Mouse (Mus musculus) CH12.LX (cell line): ENCODE measurements around the gene Hspb7. TPM values are rescaled to one million over a fixed set of nuclear protein-coding genes. Genes with fewer than 3 reads are reported as not detected.

Experiments
- DNase-seq: peaks from one replicate; pipeline ENCODE4 v3.0.0-alpha.2; 2013; ENCODE audit errors: extremely low read depth
- H3K27ac ChIP-seq: 2 replicates; pipeline ENCODE4 v1.5.1; 2012; ENCODE audit warnings: low read depth, mild to moderate bottlenecking, control low read depth, moderate library complexity; ENCODE audit not compliant: insufficient read depth
- H3K27me3 ChIP-seq: replicated peaks from 2 replicates; pipeline ENCODE3; 2012; ENCODE audit warnings: inconsistent platforms
- H3K36me3 ChIP-seq, 2 experiments: replicated peaks in 1 of 2; 2 replicates each; pipeline versions ENCODE3 to v1.6.1; 2012; ENCODE audit warnings: inconsistent platforms in 1 of 2, low read length in 1 of 2, mild to moderate bottlenecking in 1 of 2, mixed read lengths in 1 of 2, moderate library complexity in 1 of 2; ENCODE audit not compliant: control insufficient read depth in 1 of 2, insufficient read depth in 1 of 2
- H3K4me1 ChIP-seq, 2 experiments: 2 replicates each; pipeline ENCODE4 v1.6.1; 2012; ENCODE audit warnings: inconsistent platforms in 1 of 2, moderate library complexity in 1 of 2; ENCODE audit not compliant: insufficient read depth in 2 of 2, control insufficient read depth in 1 of 2
- H3K4me2 ChIP-seq: 2 replicates; pipeline ENCODE4 v1.6.1; 2012; ENCODE audit warnings: low read depth, mild to moderate bottlenecking, control low read depth; ENCODE audit not compliant: poor library complexity, insufficient read depth, severe bottlenecking
- H3K4me3 ChIP-seq, 3 experiments: fragments of 150-350 bp in 1 of 3; sonication (generic) in 1 of 3; replicated peaks in 1 of 3; 2 replicates each; pipeline versions ENCODE3 to v1.5.1; 2011 to 2012; ENCODE audit warnings: low read depth in 2 of 3, low read length in 2 of 3, mild to moderate bottlenecking in 2 of 3, moderate library complexity in 2 of 3, control low read depth in 1 of 3, improper control_type of control experiment in 1 of 3, inconsistent platforms in 1 of 3, mixed read lengths in 1 of 3; ENCODE audit not compliant: poor library complexity in 1 of 3
- H3K79me2 ChIP-seq: replicated peaks from 2 replicates; pipeline ENCODE4 v1.6.1; 2012; ENCODE audit warnings: mild to moderate bottlenecking, moderate library complexity; ENCODE audit not compliant: control insufficient read depth, poor library complexity, insufficient read depth, severe bottlenecking; ENCODE audit errors: extremely low read depth
- H3K9ac ChIP-seq: 2 replicates; pipeline ENCODE4 v1.6.1; 2012; ENCODE audit warnings: low read depth, mild to moderate bottlenecking, control low read depth, moderate library complexity; ENCODE audit not compliant: insufficient read depth
- H3K9me3 ChIP-seq: replicated peaks from 2 replicates; pipeline ENCODE3; 2012; ENCODE audit warnings: low read length, inconsistent platforms, mixed read lengths
- CTCF ChIP-seq, 2 experiments: IDR thresholded peaks in 1 of 2; conservative IDR thresholded peaks in 1 of 2; 2 replicates each; pipeline ENCODE4 v1.5.1; 2011 to 2012; ENCODE audit warnings: low read depth in 2 of 2, low read length in 2 of 2, improper control_type of control experiment in 1 of 2, inconsistent platforms in 1 of 2, mild to moderate bottlenecking in 1 of 2, moderate library complexity in 1 of 2
- ELF1 ChIP-seq: IDR thresholded peaks from 2 replicates; pipeline ENCODE4 v1.6.1; 2014; ENCODE audit warnings: low read depth, mild to moderate bottlenecking, inconsistent platforms, low read length, improper control_type of control experiment
- ETS1 ChIP-seq: conservative IDR thresholded peaks from 2 replicates; pipeline ENCODE4 v1.6.1; 2012; ENCODE audit warnings: low read depth, mild to moderate bottlenecking, inconsistent platforms, low read length, improper control_type of control experiment, moderate library complexity
- GABPA ChIP-seq: IDR thresholded peaks from 2 replicates; pipeline ENCODE4 v1.6.1; 2012; ENCODE audit warnings: low read depth, low read length, improper control_type of control experiment, inconsistent platforms; ENCODE audit not compliant: insufficient replicate concordance
- HCFC1 ChIP-seq: IDR thresholded peaks from 2 replicates; pipeline ENCODE4 v1.6.1; 2012; ENCODE audit warnings: low read depth, mild to moderate bottlenecking, inconsistent platforms, low read length, improper control_type of control experiment
- JUN ChIP-seq: IDR thresholded peaks from 2 replicates; pipeline ENCODE4 v1.6.1; 2011; ENCODE audit warnings: low read depth, mild to moderate bottlenecking, low read length, improper control_type of control experiment, moderate library complexity; ENCODE audit not compliant: insufficient read depth
- JUND ChIP-seq: conservative IDR thresholded peaks from 2 replicates; pipeline ENCODE4 v1.6.1; 2011; ENCODE audit warnings: low read depth, low read length, improper control_type of control experiment
- MAX ChIP-seq: IDR thresholded peaks from 2 replicates; pipeline ENCODE4 v1.6.1; 2011; ENCODE audit warnings: low read length, improper control_type of control experiment
- MEF2A ChIP-seq: IDR thresholded peaks from 2 replicates; pipeline ENCODE4 v1.6.1; 2014; ENCODE audit warnings: low read depth, mild to moderate bottlenecking, inconsistent platforms, low read length, improper control_type of control experiment, borderline replicate concordance
- MXI1 ChIP-seq: IDR thresholded peaks from 2 replicates; pipeline ENCODE4 v1.6.1; 2011; ENCODE audit warnings: mild to moderate bottlenecking, low read depth, low read length, improper control_type of control experiment
- NRF1 ChIP-seq: IDR thresholded peaks from 2 replicates; pipeline ENCODE4 v1.6.1; 2014; ENCODE audit warnings: low read depth, mild to moderate bottlenecking, inconsistent platforms, low read length, improper control_type of control experiment, moderate library complexity
- POLR2A ChIP-seq: IDR thresholded peaks from 2 replicates; pipeline ENCODE4 v1.6.1; 2011; ENCODE audit warnings: low read depth, mild to moderate bottlenecking, improper control_type of control experiment, low read length
- POLR2AphosphoS2 ChIP-seq: IDR thresholded peaks from 2 replicates; pipeline ENCODE4 v1.6.1; 2011; ENCODE audit warnings: low read depth, low read length, improper control_type of control experiment
- RCOR1 ChIP-seq: conservative IDR thresholded peaks from 2 replicates; pipeline ENCODE4 v1.6.1; 2012; ENCODE audit warnings: low read depth, mild to moderate bottlenecking, inconsistent platforms, low read length, improper control_type of control experiment
- SIN3A ChIP-seq: IDR thresholded peaks from 2 replicates; pipeline ENCODE4 v1.6.1; 2012; ENCODE audit warnings: low read length, improper control_type of control experiment, inconsistent platforms
- SMC3 ChIP-seq: IDR thresholded peaks from 2 replicates; pipeline ENCODE4 v1.6.1; 2011; ENCODE audit warnings: low read depth, low read length, improper control_type of control experiment
- TBP ChIP-seq: conservative IDR thresholded peaks from 2 replicates; pipeline ENCODE4 v1.6.1; 2011; ENCODE audit warnings: low read depth, low read length, improper control_type of control experiment
- TCF12 ChIP-seq: IDR thresholded peaks from 2 replicates; pipeline ENCODE4 v1.6.1; 2014; ENCODE audit warnings: low read depth, mild to moderate bottlenecking, inconsistent platforms, low read length, improper control_type of control experiment
- USF1 ChIP-seq: IDR thresholded peaks from 2 replicates; pipeline ENCODE4 v1.6.1; 2014; ENCODE audit warnings: low read depth, mild to moderate bottlenecking, inconsistent platforms, low read length, improper control_type of control experiment
- USF2 ChIP-seq: conservative IDR thresholded peaks from 2 replicates; pipeline ENCODE4 v1.6.1; 2011; ENCODE audit warnings: low read depth, low read length, improper control_type of control experiment
- ZC3H11A ChIP-seq: IDR thresholded peaks from 2 replicates; pipeline ENCODE4 v1.6.1; 2012; ENCODE audit warnings: low read depth, mild to moderate bottlenecking, inconsistent platforms, low read length, improper control_type of control experiment
- ZNF384 ChIP-seq: IDR thresholded peaks from 2 replicates; pipeline ENCODE4 v1.6.1; 2012; ENCODE audit warnings: low read depth, low read length, improper control_type of control experiment, inconsistent platforms
- dilution Hi-C: fragments of 300-500 bp; cut with MboI; formaldehyde crosslinking; loops from 2 replicates; pipeline ENCODE4 v1.14.3; 2020; ENCODE audit warnings: low sequenced_read_pairs; ENCODE audit not compliant: extremely low pct_unique_long_range_greater_than_20kb, extremely low pct_ligation_motif_present
- in situ Hi-C: fragments of 300-500 bp; cut with MboI; formaldehyde crosslinking; loops from 3 replicates; pipeline ENCODE4 v1.14.3; 2019; ENCODE audit warnings: low sequenced_read_pairs, low pct_ligation_motif_present, low pct_unique_long_range_greater_than_20kb, mixed read lengths
- polyA plus RNA-seq: library from polyadenylated mRNA; unstranded; fragments of >175 nt; gene quantifications from 2 replicates; pipeline ENCODE4 v1.2.1, GENCODE M21; 2012; ENCODE audit warnings: low read depth; ENCODE audit not compliant: insufficient read length
- total RNA-seq, 2 experiments: library from RNA; depleted of rRNA; stranded (reverse); fragments of 300-350 nt in 1 of 2; fragments of >200 nt in 1 of 2; gene quantifications; 2 replicates each; pipeline ENCODE4 v1.2.3; 2012 to 2014

The Hspb7 gene
- total and polyA plus RNA-seq, 3 experiments: 0.04 TPM; not detected in 2

- dilution Hi-C loops (no loop called here), in situ Hi-C loops (no loop called here)
- H3K79me2 ChIP-seq: no peaks in the 10 kb centered on the region; the same call in 1 of the 2 replicates
- peaks cover 60 to 92% of the 10 kb centered on the region in 2 experiments for H3K36me3 ChIP-seq
- TF ChIP-seq SIN3A (no peak), ELF1 (no peak), TCF12 (no peak), MEF2A (no peak), POLR2A (no peak), ZC3H11A (no peak), POLR2AphosphoS2 (no peak)
- no peaks in the 10 kb centered on the region for H3K27me3 ChIP-seq
- DNase-seq: no peak
- no peaks in the 10 kb centered on the region for H3K9me3 ChIP-seq
- H3K9ac ChIP-seq: no peak overlapping the region
- no peak overlapping the region for H3K4me3 ChIP-seq
- no peak overlapping the region for H3K4me2 ChIP-seq
- no peak overlapping the region for H3K27ac ChIP-seq
- peaks cover 2 to 7% of the 10 kb centered on the region in 2 experiments; a peak in 1 of 4 replicates for H3K4me1 ChIP-seq
Measured at GRCm38 (mm10) chr4:141461088-141461487, 40.5 kb downstream of the Hspb7 start.

- H3K27ac ChIP-seq: no peak overlapping the region
- H3K4me3 ChIP-seq: no peak overlapping the region
- no peaks in the 10 kb centered on the region for H3K27me3 ChIP-seq
- H3K79me2 ChIP-seq: no peaks in the 10 kb centered on the region; the same call in 1 of the 2 replicates
- DNase-seq: no peak
- in situ Hi-C loops (no loop called here), dilution Hi-C loops (no loop called here)
- peaks cover 2 to 7% of the 10 kb centered on the region in 2 experiments; a peak in 1 of 4 replicates for H3K4me1 ChIP-seq
- no peaks in the 10 kb centered on the region for H3K9me3 ChIP-seq
- H3K36me3 ChIP-seq: peaks cover 63 to 92% of the 10 kb centered on the region in 2 experiments
- TF ChIP-seq POLR2AphosphoS2 (no peak), USF2 (no peak), TCF12 (no peak)
- H3K4me2 ChIP-seq: no peak overlapping the region
- no peak overlapping the region for H3K9ac ChIP-seq
Measured at GRCm38 (mm10) chr4:141461576-141461975, 41.0 kb downstream of the Hspb7 start.

- DNase-seq: no peak
- dilution Hi-C loops (no loop called here), in situ Hi-C loops (no loop called here)
- Histone ChIP-seq H3K27ac (no peak overlapping the region), H3K4me2 (no peak overlapping the region), H3K4me1 (peaks cover 0 to 1% of the 10 kb centered on the region in 2 experiments; a peak in 1 of 4 replicates), H3K79me2 (no peaks in the 10 kb centered on the region; the same call in 1 of the 2 replicates), H3K27me3 (no peaks in the 10 kb centered on the region), H3K4me3 (no peak overlapping the region), H3K9me3 (no peaks in the 10 kb centered on the region), H3K36me3 (peaks cover 77 to 98% of the 10 kb centered on the region in 2 experiments), H3K9ac (no peak overlapping the region)
- TF ChIP-seq HCFC1 (no peak), CTCF (conservative IDR thresholded peaks at IDR 0.05 in 1 of 2, IDR thresholded peaks at IDR 0.05 in 1 of 2; ENCODE audit: low read depth in 2 of 2, low read length in 2 of 2) (no peak), ZC3H11A (no peak), MAX (no peak), MXI1 (no peak), JUN (no peak), SMC3 (no peak), ZNF384 (no peak), ETS1 (no peak), GABPA (no peak), USF1 (no peak), NRF1 (no peak), TBP (no peak), USF2 (no peak), RCOR1 (no peak), POLR2AphosphoS2 (no peak), JUND (no peak)
Measured at GRCm38 (mm10) chr4:141463472-141463871, 42.9 kb downstream of the Hspb7 start.
